Mouse (Mus musculus) embryonic fibroblast, embryonic 13.5 days (primary cell): ENCODE results near the gene Zfp266.
A peak's percentile ranks its signal among the peaks of the same experiment; 100 is the strongest.

ENCODE experiments used
- CTCF ChIP-seq: IDR thresholded peaks from 2 replicates; pipeline ENCODE4 v1.5.1; 2011; ENCODE audit warnings: mild to moderate bottlenecking, control low read depth, low read length, moderate library complexity, borderline replicate concordance; ENCODE audit not compliant: insufficient read depth
- POLR2A ChIP-seq: IDR thresholded peaks from 2 replicates; pipeline ENCODE4 v1.6.1; 2011; ENCODE audit warnings: low read depth, mild to moderate bottlenecking, control low read depth, low read length, moderate library complexity

- TF ChIP-seq POLR2A (peak; percentile 51), CTCF (no peak)
These were observed 23.0 kb upstream of the Zfp266 start for GRCm38 (mm10) chr9:20544070-20544821.
